Mouse (Mus musculus) bone marrow, adult 2 months (tissue): ENCODE measurements at regions not wholly inside any gene's neighbourhood (a gene's known extent, or its start where the extent isn't known, plus 50 kb on each side); places are given as distances from the start of the nearest gene placed in this dataset.

Experiments
- CTCF ChIP-seq: fragments of 200-500 bp; IDR thresholded peaks from 2 replicates; pipeline ENCODE4 v1.5.1; 2011; ENCODE audit warnings: low read length, control low read depth; ENCODE audit not compliant: control insufficient read depth, insufficient read depth
- POLR2A ChIP-seq: fragments of 200-500 bp; IDR thresholded peaks from 2 replicates; pipeline ENCODE4 v1.6.1; 2011; ENCODE audit warnings: low read depth, mild to moderate bottlenecking, control low read depth, low read length, borderline replicate concordance; ENCODE audit not compliant: control insufficient read depth

DNA sequence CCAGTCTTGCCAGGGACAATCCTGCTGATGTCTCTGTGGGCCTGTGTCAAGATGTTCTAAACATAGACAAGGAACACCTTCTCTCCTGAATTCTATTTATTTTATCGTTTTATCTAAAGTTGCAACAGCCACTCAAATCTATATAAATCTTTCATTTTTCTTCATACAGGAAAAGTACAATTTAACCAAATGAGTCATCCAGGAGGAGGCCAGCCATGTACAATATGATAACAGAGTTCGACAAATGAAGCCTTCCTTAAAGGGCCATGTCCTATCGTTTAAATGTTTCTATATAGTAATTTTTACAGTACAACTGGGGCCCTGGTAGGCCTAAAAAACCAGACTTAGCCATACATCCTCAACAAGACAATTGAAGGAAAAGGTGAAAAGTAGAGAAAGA, 154.8 kb downstream of the Thbs2 start:
- TF ChIP-seq POLR2A (no peak), CTCF (no peak)
